Mouse (Mus musculus): ENCODE results near the gene Chd1. TPM values are rescaled to one million over a fixed set of nuclear protein-coding genes. Genes with fewer than 3 reads are reported as not detected.
A peak's percentile ranks its signal among the peaks of the same experiment; 100 is the strongest.

Chd1 gene
- polyA plus RNA-seq, 2 experiments = 11.3 to 30.2 TPM

GRCm38 (mm10) chr17:15698956-15699355 is 5.8 kb upstream of the Chd1 start:
- ATAC-seq (ENCODE audit: low FRiP score, low read depth) (no peak), DNase-seq (ENCODE audit: low spot score) (no peak)
- Histone ChIP-seq H3K9me3 (ENCODE audit: control insufficient read depth, low read length) (no peaks in the 10 kb centered on the region), H3K4me2 (replicated peaks; ENCODE audit: low read depth, low read length, severe bottlenecking) (no peak overlapping the region), H3K27ac (replicated peaks; ENCODE audit: low read depth, low read length) (no peak overlapping the region), H3K4me1 (ENCODE audit: control insufficient read depth, insufficient read depth, low read length) (0 out of 2 replicates have a peak, but pooled peaks cover 1% of the 10 kb centered on the region), H3K27me3 (ENCODE audit: control insufficient read depth, insufficient read depth, low read length) (no peaks in the 10 kb centered on the region), H3K36me3 (ENCODE audit: control insufficient read depth, insufficient read depth, low read length) (no peaks in the 10 kb centered on the region), H3K9ac (ENCODE audit: low read depth, low read length, severe bottlenecking) (no peak overlapping the region), H3K4me3 (replicated peaks; ENCODE audit: low read length) (no peak overlapping the region)
- WGBS = 91% methylated on average over 3 of the region's 3 CpGs
- TF ChIP-seq POLR2A (IDR thresholded peaks at IDR 0.05; ENCODE audit: borderline replicate concordance, extremely low read depth, insufficient read depth, insufficient read length) = no peak

GRCm38 (mm10) chr17:15701505-15701904 is 3.3 kb upstream of the Chd1 start:
- Histone ChIP-seq H3K36me3 (ENCODE audit: control insufficient read depth, insufficient read depth, low read length) (no peaks in the 10 kb centered on the region), H3K4me2 (replicated peaks; ENCODE audit: low read depth, low read length, severe bottlenecking) (no peak overlapping the region), H3K27me3 (ENCODE audit: control insufficient read depth, insufficient read depth, low read length) (no peaks in the 10 kb centered on the region), H3K9ac (ENCODE audit: low read depth, low read length, severe bottlenecking) (no peak overlapping the region), H3K9me3 (ENCODE audit: control insufficient read depth, low read length) (no peaks in the 10 kb centered on the region), H3K27ac (replicated peaks; ENCODE audit: low read depth, low read length) (no peak overlapping the region), H3K4me1 (ENCODE audit: control insufficient read depth, insufficient read depth, low read length) (peaks cover 4% of the 10 kb centered on the region; the same call in 1 of the 2 replicates), H3K4me3 (replicated peaks; ENCODE audit: low read length) (no peak overlapping the region)
- no peak for TF ChIP-seq POLR2A (IDR thresholded peaks at IDR 0.05; ENCODE audit: borderline replicate concordance, extremely low read depth, insufficient read depth, insufficient read length)
- no peak for ATAC-seq (ENCODE audit: low FRiP score, low read depth)
- no peak for DNase-seq (ENCODE audit: low spot score)
- WGBS = 85% methylated on average over 5 of the region's 5 CpGs

- no peaks in the 10 kb centered on the region for H3K27me3 ChIP-seq (ENCODE audit: control insufficient read depth, insufficient read depth, low read length)
- peaks cover 18% of the 10 kb centered on the region for H3K36me3 ChIP-seq (ENCODE audit: control insufficient read depth, insufficient read depth, low read length)
- TF ChIP-seq POLR2A (IDR thresholded peaks at IDR 0.05; ENCODE audit: borderline replicate concordance, extremely low read depth, insufficient read depth, insufficient read length) = no peak
- H3K9me3 ChIP-seq (ENCODE audit: control insufficient read depth, low read length) = no peaks in the 10 kb centered on the region
- WGBS = 2% methylated on average over 12 of the region's 12 CpGs
- peak overlapping the region; percentile 94 for H3K9ac ChIP-seq (ENCODE audit: low read depth, low read length, severe bottlenecking)
- H3K4me2 ChIP-seq (replicated peaks; ENCODE audit: low read depth, low read length, severe bottlenecking) = peak overlapping the region; percentile 62
- ATAC-seq (ENCODE audit: low FRiP score, low read depth) = no peak
- H3K4me3 ChIP-seq (replicated peaks; ENCODE audit: low read length) = peak overlapping the region; percentile 87
- DNase-seq (ENCODE audit: low spot score) = no peak
- peaks cover 7% of the 10 kb centered on the region; the same call in 1 of the 2 replicates for H3K4me1 ChIP-seq (ENCODE audit: control insufficient read depth, insufficient read depth, low read length)
- peak overlapping the region; percentile 90 for H3K27ac ChIP-seq (replicated peaks; ENCODE audit: low read depth, low read length)
Observed at GRCm38 (mm10) chr17:15704158-15704474, 651 bp upstream of the Chd1 start.

GRCm38 (mm10) chr17:15705303-15706284 is 827 bp downstream of the Chd1 start:
- peak overlapping the region; percentile 90 for H3K27ac ChIP-seq (replicated peaks; ENCODE audit: low read depth, low read length)
- no peak for TF ChIP-seq POLR2A (IDR thresholded peaks at IDR 0.05; ENCODE audit: borderline replicate concordance, extremely low read depth, insufficient read depth, insufficient read length)
- peak overlapping the region; percentile 87 for H3K4me3 ChIP-seq (replicated peaks; ENCODE audit: low read length)
- H3K9ac ChIP-seq (ENCODE audit: low read depth, low read length, severe bottlenecking) = peak overlapping the region; percentile 94
- H3K27me3 ChIP-seq (ENCODE audit: control insufficient read depth, insufficient read depth, low read length) = no peaks in the 10 kb centered on the region
- under 1% methylated on average over 44 of the region's 89 CpGs for WGBS
- H3K4me1 ChIP-seq (ENCODE audit: control insufficient read depth, insufficient read depth, low read length) = peaks cover 7% of the 10 kb centered on the region; the same call in 1 of the 2 replicates
- ATAC-seq (ENCODE audit: low FRiP score, low read depth) (peak; percentile 54), DNase-seq (ENCODE audit: low spot score) (peak; percentile 21)
- H3K36me3 ChIP-seq (ENCODE audit: control insufficient read depth, insufficient read depth, low read length) = peaks cover 26% of the 10 kb centered on the region
- H3K4me2 ChIP-seq (replicated peaks; ENCODE audit: low read depth, low read length, severe bottlenecking) = peak overlapping the region; percentile 89
- H3K9me3 ChIP-seq (ENCODE audit: control insufficient read depth, low read length) = no peaks in the 10 kb centered on the region

- H3K9me3 ChIP-seq (ENCODE audit: control insufficient read depth, low read length) = no peaks in the 10 kb centered on the region
- ATAC-seq (ENCODE audit: low FRiP score, low read depth) = no peak
- no peak overlapping the region for H3K4me3 ChIP-seq (replicated peaks; ENCODE audit: low read length)
- H3K27me3 ChIP-seq (ENCODE audit: control insufficient read depth, insufficient read depth, low read length) = no peaks in the 10 kb centered on the region
- TF ChIP-seq POLR2A (IDR thresholded peaks at IDR 0.05; ENCODE audit: borderline replicate concordance, extremely low read depth, insufficient read depth, insufficient read length) = no peak
- WGBS = 86% methylated on average over 4 of the region's 4 CpGs
- no peak overlapping the region for H3K9ac ChIP-seq (ENCODE audit: low read depth, low read length, severe bottlenecking)
- no peaks in the 10 kb centered on the region for H3K4me1 ChIP-seq (ENCODE audit: control insufficient read depth, insufficient read depth, low read length)
- DNase-seq (ENCODE audit: low spot score) = no peak
- no peak overlapping the region for H3K27ac ChIP-seq (replicated peaks; ENCODE audit: low read depth, low read length)
- no peak overlapping the region for H3K4me2 ChIP-seq (replicated peaks; ENCODE audit: low read depth, low read length, severe bottlenecking)
- H3K36me3 ChIP-seq (ENCODE audit: control insufficient read depth, insufficient read depth, low read length) = peaks cover 22% of the 10 kb centered on the region
Observed at GRCm38 (mm10) chr17:15714507-15714906, 9.7 kb downstream of the Chd1 start.
